Mouse (Mus musculus): Measurements from ENCODE around the gene Olfr124. TPM values are rescaled to one million over a fixed set of nuclear protein-coding genes. Genes with fewer than 3 reads are reported as not detected.

Olfr124 gene
- total RNA-seq (2021), result not detected

- DNase-seq, result no peak
These were observed at the start of gene Olfr124 for GRCm38 (mm10) chr17:37799588-37799987. Gene Olfr124 (plus strand): TSS chr17:37799888.

- no peak for DNase-seq
These were observed 31.4 kb upstream of the Olfr124 start, which contains the start of gene Olfr122 for GRCm38 (mm10) chr17:37768307-37768706. Gene Olfr122 (plus strand): TSS chr17:37768607.

- no peak for DNase-seq
These were observed 6.5 kb upstream of the Olfr124 start, which contains the start of gene Olfr123 for GRCm38 (mm10) chr17:37793229-37793628. Gene Olfr123 (plus strand): TSS chr17:37793529.

DNA sequence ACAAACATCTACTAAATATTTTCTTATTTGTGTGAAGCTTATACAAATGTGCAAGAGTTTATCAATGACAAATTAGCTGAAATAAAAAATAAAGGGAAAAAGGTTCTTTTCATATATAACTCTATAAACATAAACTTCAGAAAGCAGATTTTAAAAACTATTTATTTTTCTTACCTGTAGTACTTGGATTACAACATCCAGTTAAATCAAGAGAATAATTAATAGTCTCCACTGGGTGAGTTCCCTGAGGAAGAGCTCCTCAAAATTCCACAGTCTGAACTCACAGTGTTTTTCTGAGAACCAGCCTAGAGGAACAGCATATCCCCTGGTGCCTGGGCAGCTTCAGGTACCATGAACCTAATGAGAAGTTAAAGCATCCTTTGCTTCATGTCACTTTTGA lies 33.0 kb downstream of the Olfr124 start, which contains the start of gene Olfr125:
Gene Olfr125, plus strand, starts transcription at position 301 of the 400 bp plus-strand sequence.
- DNase-seq, result no peak

DNA sequence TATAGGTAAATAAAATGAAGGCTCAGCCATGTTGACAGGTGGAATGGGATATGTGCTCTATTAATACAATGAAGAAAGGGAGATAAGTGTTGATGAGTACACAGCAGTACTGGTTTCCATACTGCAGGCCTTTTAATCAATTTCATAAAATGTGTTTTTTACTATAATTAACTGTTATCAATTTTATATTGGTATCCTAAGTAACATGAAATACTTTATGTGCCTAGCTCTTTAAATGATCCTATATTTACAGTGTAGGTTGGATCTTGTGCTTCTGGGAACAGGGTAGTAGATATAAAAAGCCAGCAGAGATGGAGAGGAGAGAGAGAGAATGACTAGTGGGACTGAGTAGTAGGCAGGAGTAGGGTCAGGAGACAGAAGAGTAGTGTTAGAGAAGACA lies 47.5 kb downstream of the Olfr124 start, which contains the start of gene Olfr126:
Gene Olfr126, plus strand, starts transcription at position 301 of the 400 bp plus-strand sequence.
- DNase-seq, result no peak

Other genes with a start within 250 kb of the Olfr124 start
- gene Olfr112, start 230.4 kb upstream of the Olfr124 start, total RNA-seq (2021), result not detected
- gene Olfr113, start 222.2 kb upstream of the Olfr124 start, total RNA-seq (2021), result not detected
- gene Olfr114, start 207.1 kb upstream of the Olfr124 start, total RNA-seq (2021), result not detected
- not detected for gene Olfr115, start 172.8 kb upstream of the Olfr124 start, total RNA-seq (2021)
- not detected for gene Olfr116, start 172.7 kb upstream of the Olfr124 start, total RNA-seq (2021)
- not detected for gene Olfr117, start 136.1 kb upstream of the Olfr124 start, total RNA-seq (2021)
- not detected for gene Olfr118, start 132.9 kb upstream of the Olfr124 start, total RNA-seq (2021)
- not detected for gene Olfr119, start 103.3 kb upstream of the Olfr124 start, total RNA-seq (2021)
- gene Olfr120, start 78.1 kb upstream of the Olfr124 start, total RNA-seq (2021), result not detected
- not detected for gene Olfr121, start 51.0 kb upstream of the Olfr124 start, total RNA-seq (2021)
- gene Olfr122, start 31.3 kb upstream of the Olfr124 start, total RNA-seq (2021), result not detected
- gene Olfr123, start 6.4 kb upstream of the Olfr124 start, total RNA-seq (2021), result not detected
- not detected for gene Olfr125, start 33.1 kb downstream of the Olfr124 start, total RNA-seq (2021)
- not detected for gene Olfr126, start 47.6 kb downstream of the Olfr124 start, total RNA-seq (2021)
- gene Olfr127, start 100.5 kb downstream of the Olfr124 start, total RNA-seq (2021), result not detected
- not detected for gene Olfr128, start 120.7 kb downstream of the Olfr124 start, total RNA-seq (2021)
- gene Olfr761, start 153.2 kb downstream of the Olfr124 start, total RNA-seq (2021), result not detected

All from heart, postnatal 4 days (tissue).